Mouse (Mus musculus): ENCODE measurements at regions not wholly inside any gene's neighbourhood (a gene's known extent, or its start where the extent isn't known, plus 50 kb on each side); places are given as distances from the start of the nearest gene placed in this dataset.

DNA sequence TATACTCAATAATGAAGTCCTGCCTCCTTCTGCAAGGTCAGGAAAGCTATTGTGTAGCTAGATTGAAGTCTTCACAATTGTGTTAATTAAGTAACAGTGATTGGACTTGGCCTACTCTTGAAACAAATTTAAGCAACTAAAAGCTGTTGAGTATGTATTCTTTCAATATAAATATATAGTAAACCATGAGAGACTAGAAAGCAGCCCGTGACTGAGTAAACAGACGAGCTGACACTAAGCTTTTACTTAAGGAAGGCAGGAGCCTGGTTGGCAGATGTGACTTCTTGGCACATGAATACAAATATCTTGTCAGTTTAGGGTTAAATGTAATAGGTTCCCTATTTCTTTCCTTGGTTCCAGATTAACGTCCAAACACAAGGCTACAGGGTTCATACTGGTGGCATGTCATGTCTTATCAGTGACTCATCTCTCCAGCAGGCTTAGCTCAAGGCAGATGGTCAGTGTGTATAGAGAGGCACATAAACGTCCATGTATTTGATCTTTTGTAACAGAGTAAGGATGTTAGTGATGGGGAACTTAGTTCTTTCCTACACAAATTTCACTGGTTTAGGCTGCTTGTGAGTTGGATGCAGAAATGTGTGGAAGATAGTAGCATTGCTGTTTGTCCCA, 184.7 kb downstream of the Etaa1 start:
- no peak for ATAC-seq (ENCODE audit: insufficient number of reproducible peaks, insufficient read depth, low FRiP score, low TSS enrichment, low read depth)
- no peak overlapping the region for H3K4me2 ChIP-seq
- H3K27me3 ChIP-seq: no peaks in the 10 kb centered on the region
- 53% methylated on average over 4 of the region's 4 CpGs for WGBS
- no peak overlapping the region for H3K9ac ChIP-seq
- H3K4me1 ChIP-seq: no peaks in the 10 kb centered on the region
- no peak overlapping the region for H3K4me3 ChIP-seq
- no peaks in the 10 kb centered on the region for H3K36me3 ChIP-seq
- H3K27ac ChIP-seq: no peak overlapping the region
- no peaks in the 10 kb centered on the region for H3K9me3 ChIP-seq

DNA sequence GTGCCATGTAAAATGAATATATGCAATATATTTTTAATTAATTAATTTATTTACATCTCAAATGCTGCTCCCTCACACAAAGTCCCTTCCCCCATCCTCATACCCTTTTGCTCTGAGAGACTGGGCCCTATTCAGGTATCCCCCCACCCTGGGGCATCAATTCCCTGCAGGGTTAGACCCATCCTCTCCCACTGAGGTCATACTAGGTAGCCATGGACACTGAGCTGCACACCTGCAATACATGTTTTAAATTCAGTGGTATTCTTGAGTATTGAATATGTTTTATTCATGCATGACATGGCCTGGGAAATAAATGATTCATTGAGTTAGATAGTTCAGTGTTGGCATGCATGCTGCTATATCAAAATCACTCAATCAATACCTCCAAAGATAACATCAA, 156.0 kb downstream of the Etaa1 start:
- Histone ChIP-seq H3K9me3 (no peaks in the 10 kb centered on the region), H3K4me3 (no peak overlapping the region), H3K27ac (no peak overlapping the region), H3K9ac (no peak overlapping the region), H3K4me2 (no peak overlapping the region), H3K4me1 (no peaks in the 10 kb centered on the region), H3K36me3 (no peaks in the 10 kb centered on the region), H3K27me3 (no peaks in the 10 kb centered on the region)
- no peak for ATAC-seq (ENCODE audit: insufficient number of reproducible peaks, insufficient read depth, low FRiP score, low TSS enrichment, low read depth)

DNA sequence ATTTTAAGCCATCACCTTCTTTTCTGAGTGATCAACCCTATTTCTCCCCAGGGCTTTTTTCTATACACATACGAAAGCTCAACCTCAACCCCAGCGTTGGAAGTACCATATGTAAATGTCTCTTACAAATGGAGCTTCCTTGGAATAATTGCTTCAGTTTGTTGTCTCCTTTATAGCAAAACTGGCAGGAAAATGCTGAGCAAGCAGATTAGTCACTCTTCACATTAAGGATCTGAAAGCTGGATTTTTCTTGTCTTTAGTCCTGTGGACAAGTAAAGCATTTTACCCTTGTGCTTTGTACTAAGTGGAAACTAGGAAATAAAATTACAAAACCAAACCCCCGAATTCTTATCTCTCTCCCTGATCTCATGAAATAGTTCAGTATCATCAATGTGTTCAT, 145.8 kb downstream of the Etaa1 start:
- ATAC-seq (ENCODE audit: insufficient number of reproducible peaks, insufficient read depth, low FRiP score, low TSS enrichment, low read depth): no peak
- Histone ChIP-seq H3K4me1 (no peaks in the 10 kb centered on the region), H3K4me3 (no peak overlapping the region), H3K9ac (no peak overlapping the region), H3K27ac (no peak overlapping the region), H3K4me2 (no peak overlapping the region), H3K9me3 (no peaks in the 10 kb centered on the region), H3K36me3 (no peaks in the 10 kb centered on the region), H3K27me3 (no peaks in the 10 kb centered on the region)
- 71% methylated on average over 3 of the region's 3 CpGs for WGBS

DNA sequence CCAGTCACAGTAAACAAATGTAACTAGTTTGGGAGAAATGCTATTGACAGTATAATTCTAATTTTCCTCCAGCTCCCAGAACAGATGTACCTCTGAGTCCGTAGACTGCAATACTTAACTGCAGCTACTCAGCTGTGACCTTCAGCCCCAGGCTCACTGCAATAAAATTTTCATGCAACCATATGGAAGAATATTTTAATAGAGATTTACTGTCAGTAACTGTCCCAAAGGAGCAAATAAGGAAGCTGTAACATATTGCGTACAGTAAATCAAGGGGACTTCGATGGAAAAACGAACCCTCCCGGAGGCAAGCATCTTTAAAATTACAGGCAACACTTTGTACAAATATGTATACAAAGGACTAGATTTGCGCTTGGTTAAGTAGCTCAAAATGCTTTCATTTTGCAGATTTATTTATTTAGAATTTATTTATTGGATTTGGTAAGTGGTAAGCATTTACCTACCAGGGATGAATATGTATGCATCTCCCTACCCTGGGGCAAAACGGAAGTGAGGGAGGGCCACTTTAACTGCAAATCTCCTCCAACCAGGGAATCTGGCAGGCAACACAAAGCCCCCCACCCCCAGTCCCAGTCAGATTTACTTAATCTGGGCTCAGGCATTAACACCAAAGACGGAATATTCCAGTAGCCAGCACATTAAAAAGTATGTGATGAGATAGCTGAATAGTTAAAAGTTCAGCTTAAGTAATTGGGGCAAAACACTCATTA, 141.7 kb downstream of the Etaa1 start:
- H3K27me3 ChIP-seq: no peaks in the 10 kb centered on the region
- ATAC-seq (ENCODE audit: insufficient number of reproducible peaks, insufficient read depth, low FRiP score, low TSS enrichment, low read depth): no peak

DNA sequence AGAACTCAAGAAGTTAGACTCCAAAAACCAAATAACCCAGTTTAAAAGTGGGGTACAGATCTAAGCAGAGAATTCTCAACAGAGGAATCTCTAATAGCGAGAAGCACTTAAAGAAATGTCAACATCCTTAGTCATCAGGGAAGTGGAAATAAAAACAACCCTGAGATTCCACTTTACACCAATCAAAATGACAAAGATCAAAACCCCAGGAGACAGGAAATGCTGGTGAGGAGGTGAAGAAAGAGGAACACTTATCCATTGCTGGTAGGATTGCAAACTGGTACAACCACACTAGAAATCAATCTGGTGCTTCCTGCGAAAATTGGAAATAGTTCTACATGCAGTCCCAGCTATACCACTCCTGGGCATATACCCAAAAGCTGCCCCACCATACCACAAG, 111.0 kb downstream of the Etaa1 start:
- H3K9ac ChIP-seq: no peak overlapping the region
- H3K27me3 ChIP-seq: no peaks in the 10 kb centered on the region
- no peak overlapping the region for H3K4me2 ChIP-seq
- WGBS: 83% methylated on average over 2 of the region's 2 CpGs
- no peaks in the 10 kb centered on the region for H3K4me1 ChIP-seq
- ATAC-seq (ENCODE audit: insufficient number of reproducible peaks, insufficient read depth, low FRiP score, low TSS enrichment, low read depth): no peak
- H3K4me3 ChIP-seq: no peak overlapping the region
- no peaks in the 10 kb centered on the region for H3K9me3 ChIP-seq
- no peaks in the 10 kb centered on the region for H3K36me3 ChIP-seq
- H3K27ac ChIP-seq: no peak overlapping the region

More for the DNA sequence above, 141.7 kb downstream of the Etaa1 start:
- no peak overlapping the region for H3K4me2 ChIP-seq
- no peaks in the 10 kb centered on the region for H3K4me1 ChIP-seq
- no peak overlapping the region for H3K27ac ChIP-seq
- H3K4me3 ChIP-seq: no peak overlapping the region
- H3K36me3 ChIP-seq: no peaks in the 10 kb centered on the region
- 61% methylated on average over 8 of the region's 8 CpGs for WGBS
- H3K9me3 ChIP-seq: no peaks in the 10 kb centered on the region
- H3K9ac ChIP-seq: no peak overlapping the region

DNA sequence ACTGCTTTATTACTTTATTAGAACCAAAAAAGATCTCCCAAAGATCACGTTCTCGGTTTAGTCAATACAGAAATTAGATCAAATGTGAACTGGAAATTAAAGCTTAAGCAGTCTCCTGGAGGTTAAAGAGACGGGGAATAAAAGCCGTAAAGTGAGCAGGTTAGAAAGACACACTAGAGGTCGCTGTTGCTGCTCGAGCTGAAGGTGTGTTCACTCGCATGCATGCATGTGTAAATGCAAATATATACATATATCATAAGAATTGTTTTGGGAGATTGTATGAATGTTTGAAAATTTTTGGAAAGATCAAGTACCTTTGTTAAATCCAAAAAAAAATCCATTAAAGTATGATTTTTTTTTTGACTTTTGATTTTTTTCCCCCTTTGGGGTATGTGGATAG, 101.3 kb downstream of the Etaa1 start:
- H3K9me3 ChIP-seq: no peaks in the 10 kb centered on the region
- no peak overlapping the region for H3K4me2 ChIP-seq
- 51% methylated on average over 7 of the region's 7 CpGs for whole genome bisulfite sequencing
- H3K36me3 ChIP-seq: no peaks in the 10 kb centered on the region
- no peak overlapping the region for H3K4me3 ChIP-seq
- no peak overlapping the region for H3K27ac ChIP-seq
- peaks cover 8% of the 10 kb centered on the region; the same call in 1 of the 2 replicates for H3K4me1 ChIP-seq
- H3K9ac ChIP-seq: no peak overlapping the region
- no peak for ATAC-seq (ENCODE audit: insufficient number of reproducible peaks, insufficient read depth, low FRiP score, low TSS enrichment, low read depth)
- no peaks in the 10 kb centered on the region for H3K27me3 ChIP-seq

DNA sequence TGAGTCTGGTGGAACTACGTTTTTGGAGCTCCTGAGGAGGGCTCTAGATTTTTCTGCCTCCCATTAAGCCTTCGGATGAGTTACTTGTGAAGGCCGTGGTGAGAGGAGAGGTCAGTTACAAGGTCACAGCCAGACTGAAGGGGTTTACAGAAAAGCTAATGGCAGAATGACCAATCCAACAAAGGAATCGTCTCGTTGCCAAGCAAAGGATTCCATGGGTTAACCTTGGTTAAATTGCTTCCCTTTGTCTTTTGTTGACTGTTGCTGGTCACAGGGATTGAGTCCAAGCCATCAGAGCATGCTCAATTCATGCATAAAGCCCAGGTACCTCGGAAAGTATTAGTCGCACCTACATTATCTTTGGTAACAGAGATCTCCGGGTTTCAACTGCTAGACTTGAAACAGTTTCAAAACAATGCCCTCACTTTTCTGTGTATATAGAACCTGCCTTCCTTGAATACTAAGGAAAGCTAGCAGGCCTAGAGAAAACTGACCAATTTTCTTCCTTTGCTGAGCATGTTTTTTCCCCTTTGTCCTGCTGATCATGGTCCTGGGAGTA, 100.3 kb downstream of the Etaa1 start:
- Histone ChIP-seq H3K4me2 (no peak overlapping the region), H3K4me1 (peaks cover 8% of the 10 kb centered on the region; the same call in 1 of the 2 replicates), H3K4me3 (no peak overlapping the region), H3K27me3 (no peaks in the 10 kb centered on the region), H3K9ac (no peak overlapping the region), H3K27ac (no peak overlapping the region), H3K9me3 (no peaks in the 10 kb centered on the region), H3K36me3 (no peaks in the 10 kb centered on the region)
- ATAC-seq (ENCODE audit: insufficient number of reproducible peaks, insufficient read depth, low FRiP score, low TSS enrichment, low read depth): no peak
- WGBS: 65% methylated on average over 8 of the region's 8 CpGs

DNA sequence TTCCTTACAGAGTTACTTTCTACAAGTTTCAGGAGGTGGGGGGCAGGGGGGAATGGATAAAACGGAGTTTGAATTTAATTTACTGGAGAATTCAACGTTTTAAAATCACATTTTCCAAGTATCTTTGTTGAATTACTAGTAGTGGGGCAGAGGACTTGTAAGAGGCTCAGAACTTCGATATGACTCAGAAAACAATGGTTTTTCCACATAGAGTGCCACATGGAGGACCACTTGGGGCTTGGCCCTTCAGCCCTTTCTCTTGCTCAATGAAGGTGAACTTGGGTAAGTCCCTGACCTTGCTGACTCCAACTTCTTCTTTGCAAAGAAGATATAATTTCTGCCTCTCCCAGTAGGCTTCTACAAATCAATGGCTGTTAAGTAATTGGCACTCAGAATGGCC, 99.8 kb downstream of the Etaa1 start:
- Histone ChIP-seq H3K9ac (no peak overlapping the region), H3K36me3 (no peaks in the 10 kb centered on the region), H3K27ac (no peak overlapping the region; the same call in 1 of the 2 replicates), H3K9me3 (no peaks in the 10 kb centered on the region), H3K4me2 (no peak overlapping the region), H3K4me1 (peaks cover 8% of the 10 kb centered on the region; the same call in 1 of the 2 replicates), H3K4me3 (no peak overlapping the region), H3K27me3 (no peaks in the 10 kb centered on the region)
- no peak for ATAC-seq (ENCODE audit: insufficient number of reproducible peaks, insufficient read depth, low FRiP score, low TSS enrichment, low read depth)
- 44% methylated on average over 3 of the region's 3 CpGs for WGBS

DNA sequence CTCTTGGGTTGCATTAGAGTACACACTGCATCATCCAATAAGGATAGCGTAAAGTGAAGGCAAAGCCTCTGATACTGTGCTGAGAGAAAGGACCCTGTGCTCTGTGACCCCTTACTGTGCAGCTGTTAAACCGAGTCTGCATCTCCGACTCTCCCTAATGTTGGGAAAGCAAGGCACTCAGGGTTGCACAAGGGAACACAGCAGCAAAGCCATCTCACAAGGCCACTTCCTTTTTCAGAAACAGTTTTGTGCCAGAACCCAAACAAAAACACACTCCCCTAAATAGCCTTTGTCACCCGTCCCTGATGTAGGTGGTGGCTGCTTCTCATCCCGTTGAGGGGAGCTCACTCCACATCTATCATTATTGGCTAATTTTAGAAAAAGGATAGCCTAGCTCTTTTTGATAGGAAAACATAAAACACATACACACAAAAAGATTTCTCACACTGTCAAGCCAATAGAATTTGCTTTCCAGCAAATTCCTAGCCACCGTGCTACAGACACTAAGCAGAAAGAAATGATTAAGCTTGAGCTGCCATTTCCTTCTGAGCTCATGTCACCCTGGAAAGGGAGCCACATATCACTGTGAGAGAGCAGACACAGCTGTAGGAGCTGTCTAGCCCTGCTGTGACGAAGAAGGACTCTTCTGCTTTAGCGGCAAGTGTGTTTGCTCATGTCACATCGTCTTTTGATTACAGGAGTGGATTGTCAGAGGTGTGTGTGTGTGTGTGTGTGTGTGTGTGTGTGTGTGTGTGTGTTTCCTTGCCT, 94.1 kb downstream of the Etaa1 start:
- ATAC-seq (ENCODE audit: insufficient number of reproducible peaks, insufficient read depth, low FRiP score, low TSS enrichment, low read depth): no peak
- H3K36me3 ChIP-seq: no peaks in the 10 kb centered on the region
- no peak overlapping the region for H3K9ac ChIP-seq
- no peak overlapping the region for H3K27ac ChIP-seq
- H3K4me1 ChIP-seq: no peaks in the 10 kb centered on the region
- WGBS: 59% methylated on average over 9 of the region's 9 CpGs
- no peak overlapping the region for H3K4me2 ChIP-seq
- H3K27me3 ChIP-seq: no peaks in the 10 kb centered on the region
- no peak overlapping the region for H3K4me3 ChIP-seq
- no peaks in the 10 kb centered on the region for H3K9me3 ChIP-seq

DNA sequence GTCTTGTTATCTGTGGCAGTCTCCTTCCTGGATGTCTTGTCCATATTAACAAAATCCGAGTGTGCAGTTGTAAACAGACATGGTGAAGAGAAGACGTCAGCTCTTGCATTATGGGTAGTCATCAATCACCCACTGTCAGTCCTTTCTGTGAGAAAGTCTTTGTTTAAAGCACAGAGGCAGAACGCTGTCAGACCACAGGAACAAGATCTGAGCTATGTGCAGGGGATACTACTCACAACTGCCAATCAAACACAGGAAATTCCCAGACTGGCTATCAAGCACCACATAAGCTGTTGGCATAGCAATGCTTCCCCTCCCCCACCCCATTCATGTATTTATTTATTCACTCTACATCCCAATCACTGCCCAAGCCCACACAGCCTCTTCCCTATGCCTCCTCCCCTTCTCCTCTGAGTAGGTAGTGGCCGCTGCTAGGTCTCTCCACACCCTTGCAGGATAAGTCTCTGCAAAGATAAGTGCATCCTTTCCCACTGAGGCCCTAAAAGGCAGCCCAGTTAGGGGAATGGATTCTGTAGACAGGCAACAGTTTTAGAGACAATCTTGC, 88.8 kb downstream of the Etaa1 start:
- 41% methylated on average over 4 of the region's 4 CpGs for WGBS
- Histone ChIP-seq H3K4me3 (no peak overlapping the region), H3K9ac (no peak overlapping the region), H3K27me3 (no peaks in the 10 kb centered on the region), H3K27ac (no peak overlapping the region), H3K9me3 (no peaks in the 10 kb centered on the region), H3K4me1 (no peaks in the 10 kb centered on the region), H3K36me3 (no peaks in the 10 kb centered on the region), H3K4me2 (no peak overlapping the region)
- ATAC-seq (ENCODE audit: insufficient number of reproducible peaks, insufficient read depth, low FRiP score, low TSS enrichment, low read depth): no peak

DNA sequence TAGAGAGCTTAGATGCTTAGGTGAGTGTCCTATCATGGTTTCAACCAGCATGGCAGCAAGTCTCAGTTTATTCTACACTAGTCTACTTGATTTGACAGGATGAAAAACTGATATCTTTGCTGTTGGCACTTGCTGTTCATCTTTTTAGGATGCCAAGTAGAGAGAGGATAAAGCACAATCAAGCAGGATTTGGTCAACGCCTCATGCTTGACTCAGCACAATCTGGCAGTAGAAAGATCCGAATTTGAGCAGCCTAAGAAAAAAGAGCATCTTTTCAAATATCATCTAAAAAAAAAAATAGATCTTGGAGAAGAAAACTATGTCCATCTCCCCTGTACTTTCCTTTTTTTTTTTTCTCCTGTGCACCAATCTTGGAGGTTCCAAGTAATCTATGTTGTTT, 83.0 kb downstream of the Etaa1 start:
- WGBS: 79% methylated on average over 2 of the region's 2 CpGs
- Histone ChIP-seq H3K4me1 (no peaks in the 10 kb centered on the region), H3K9me3 (no peaks in the 10 kb centered on the region), H3K4me2 (no peak overlapping the region), H3K36me3 (no peaks in the 10 kb centered on the region), H3K27me3 (no peaks in the 10 kb centered on the region), H3K4me3 (no peak overlapping the region), H3K9ac (no peak overlapping the region), H3K27ac (no peak overlapping the region)
- ATAC-seq (ENCODE audit: insufficient number of reproducible peaks, insufficient read depth, low FRiP score, low TSS enrichment, low read depth): no peak

Data from embryonic facial prominence, embryonic 13.5 days (tissue).